Mouse (Mus musculus) ES-Bruce4 (cell line): ENCODE data around the gene Oaz3.

Experiments used
- CTCF ChIP-seq: IDR thresholded peaks from one replicate; pipeline ENCODE4 v1.8.1; 2011; ENCODE audit warnings: low read depth, low read length
- POLR2A ChIP-seq: IDR thresholded peaks from one replicate; pipeline ENCODE4 v1.8.1; 2011; ENCODE audit warnings: low read length; ENCODE audit not compliant: insufficient read depth

GRCm38 (mm10) chr3:94487581-94487980 is 43.9 kb upstream of the Oaz3 start:
- TF ChIP-seq CTCF (no peak), POLR2A (no peak)
